ENCODE assay signal across 8 mouse cellular contexts in the genomic region with DNA sequence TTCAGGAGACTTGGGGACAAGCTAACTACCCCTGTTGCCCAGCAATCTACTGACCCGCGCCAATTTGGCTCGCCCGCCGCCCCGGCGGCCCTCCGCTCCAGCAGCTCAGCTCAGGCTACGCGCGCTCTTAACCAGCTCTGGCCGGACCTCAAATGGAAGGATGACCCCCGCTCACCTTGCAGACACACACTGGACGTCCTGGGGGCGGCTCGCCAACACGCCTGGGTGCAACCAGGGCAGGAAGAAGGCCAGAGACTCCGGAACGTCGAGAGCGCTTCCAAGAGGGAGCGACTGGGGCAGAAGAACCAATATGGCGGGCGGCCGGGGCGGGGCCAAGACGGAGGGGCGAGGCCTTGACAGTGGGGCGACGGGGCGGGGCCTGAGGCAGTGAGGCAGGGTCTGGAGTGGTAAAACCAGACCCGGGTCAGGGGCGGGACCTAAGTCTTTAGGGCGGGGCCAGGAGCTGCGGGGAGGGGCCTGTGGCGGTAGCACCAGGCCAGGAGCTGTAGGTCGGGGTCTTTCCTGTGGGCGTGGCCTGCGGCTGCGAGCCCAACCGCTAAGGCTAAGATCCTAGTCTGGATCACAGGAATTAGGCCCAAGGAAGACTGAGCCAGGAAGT. TPM values are rescaled to one million over a fixed set of nuclear protein-coding genes. Genes with fewer than 3 reads are reported as not detected.
A peak's percentile ranks its signal among the peaks of the same experiment; 100 is the strongest.
DNase-seq lines count a peak whose midpoint lies in the region; ATAC-seq and TF ChIP-seq lines count a peak whose summit lies in the region.

A gene (minus strand): TSS at position 503 of the 619 bp plus-strand sequence.

- DNase-seq in forebrain, embryonic 14.5 days (ENCODE audit: low spot score): peak; percentile 92
- DNase-seq in heart, postnatal 14 days: peak; percentile 91 to 92
- DNase-seq in layer of hippocampus, adult 18-20 months (ENCODE audit: low spot score in 2 of 2): peak; percentile 78 to 86
- DNase-seq in lung, adult 2 months: peak; percentile 86
- peak; percentile 89 to 90 for DNase-seq in thymus, adult 18-20 months

- peaks cover 14% of the 10 kb centered on the region for H3K36me3 ChIP-seq in ES-Bruce4 (ENCODE audit: control insufficient read depth, insufficient read depth, low read length, poor library complexity, severe bottlenecking)
- no peaks in the 10 kb centered on the region for H3K36me3 ChIP-seq in forebrain, embryonic 14.5 days (ENCODE audit: control insufficient read depth, insufficient read depth, low read length)

- no peak within 1 kb of the TSS; the same call in 1 of the 2 replicates for H3K27ac ChIP-seq in ES-Bruce4 (ENCODE audit: insufficient read depth, low read length)
- peak within 1 kb of the TSS; percentile 56; the same call in 1 of the 2 replicates for H3K27ac ChIP-seq in forebrain, embryonic 14.5 days (ENCODE audit: low read depth, low read length)

- TF ChIP-seq CTCF in ES-Bruce4 (IDR thresholded peaks at IDR 0.05; ENCODE audit: low read depth, low read length): no peak
- no peak for TF ChIP-seq CTCF in lung, adult 2 months (IDR thresholded peaks at IDR 0.05; ENCODE audit: insufficient read depth, low read length)

- TF ChIP-seq EP300 in ES-Bruce4 (IDR thresholded peaks at IDR 0.05; ENCODE audit: insufficient read depth, low read depth, low read length): no peak

- 35% methylated on average over 41 of the region's 41 CpGs for WGBS in forebrain, embryonic 14.5 days
- 31% methylated on average over 41 of the region's 41 CpGs for WGBS in lung, adult 2 months

- H3K4me2 ChIP-seq in forebrain, embryonic 14.5 days (ENCODE audit: low read length): peak within 1 kb of the TSS; percentile 58

- peak within 1 kb of the TSS; percentile 99 for H3K4me3 ChIP-seq in ES-Bruce4 (ENCODE audit: low read depth, low read length)
- peak within 1 kb of the TSS; percentile 50 for H3K4me3 ChIP-seq in forebrain, embryonic 14.5 days (ENCODE audit: low read depth, low read length)
- peak within 1 kb of the TSS; percentile 98 for H3K4me3 ChIP-seq in lung, adult 2 months (replicated peaks; ENCODE audit: extremely low read depth, low read depth, low read length)

- TF ChIP-seq POLR2A in ES-Bruce4 (IDR thresholded peaks at IDR 0.05; ENCODE audit: insufficient read depth, low read length): no peak
- peak; percentile 51; the same call in 1 of the 2 replicates for TF ChIP-seq POLR2A in lung, adult 2 months (IDR thresholded peaks at IDR 0.05; ENCODE audit: borderline replicate concordance, extremely low read depth, low read depth, low read length)

- peak; percentile 93 for ATAC-seq in cerebellum, adult (ENCODE audit: insufficient number of reproducible peaks, low FRiP score, low TSS enrichment)
- ATAC-seq in forebrain, embryonic 14.5 days: peak; percentile 97
- peak; percentile 99 for ATAC-seq in neutrophil, adult 5-6 weeks (ENCODE audit: extremely low read depth, insufficient number of reproducible peaks, low FRiP score, poor library complexity, severe bottlenecking)

- peak within 1 kb of the TSS; percentile 78 for H3K9ac ChIP-seq in ES-Bruce4 (ENCODE audit: low read depth, poor library complexity, severe bottlenecking)
- peak within 1 kb of the TSS; percentile 61 for H3K9ac ChIP-seq in forebrain, embryonic 14.5 days (ENCODE audit: low read length)

- no peaks in the 10 kb centered on the region for H3K9me3 ChIP-seq in ES-Bruce4 (replicated peaks; ENCODE audit: control insufficient read depth, insufficient read depth, low read length, poor library complexity, severe bottlenecking)
- no peaks in the 10 kb centered on the region for H3K9me3 ChIP-seq in forebrain, embryonic 14.5 days (replicated peaks; ENCODE audit: control insufficient read depth, low read length)

- intact Hi-C loops in heart, postnatal 14 days (cut with DNase I): no loop called here

- H3K27me3 ChIP-seq in ES-Bruce4 (ENCODE audit: control insufficient read depth, insufficient read depth, low read length, poor library complexity, severe bottlenecking): no peaks in the 10 kb centered on the region
- no peaks in the 10 kb centered on the region for H3K27me3 ChIP-seq in forebrain, embryonic 14.5 days (replicated peaks; ENCODE audit: control insufficient read depth, insufficient read depth, low read length)

- H3K4me1 ChIP-seq in ES-Bruce4 (ENCODE audit: control insufficient read depth, insufficient read depth, low read length): peaks cover 3% of the 10 kb centered on the region
- no peaks in the 10 kb centered on the region for H3K4me1 ChIP-seq in forebrain, embryonic 14.5 days (ENCODE audit: control insufficient read depth, insufficient read depth, low read length)
- no peaks in the 10 kb centered on the region; the same call in 1 of the 2 replicates for H3K4me1 ChIP-seq in lung, adult 2 months (ENCODE audit: control insufficient read depth, insufficient read depth, low read length)

RNA-seq across cellular contexts. Expression of the gene that starts here (rescaled TPM):
- polyA plus RNA-seq in ES-Bruce4 (2011; ENCODE audit: insufficient read depth, insufficient read length, low read depth, missing spikeins): 74.9 and 75.8 TPM in 2 replicates
- 50.4 and 52.7 TPM in 2 replicates for polyA plus RNA-seq in forebrain, embryonic 14.5 days (2014; fragmentation: Nextera tagmentation; extraction: Ambion mirVana)
- 10 to 100 TPM; 21.1 to 26.0 TPM for total RNA-seq in heart, postnatal 14 days (2021)
- total RNA-seq in layer of hippocampus, adult 18-20 months (2021): 10 to 100 TPM; 36.5 to 39.0 TPM
- polyA plus RNA-seq in lung, adult 2 months (2012; rRNA removed): 6.1 and 10.3 TPM in 2 replicates
- 38.1 and 38.6 TPM in 2 replicates for total RNA-seq in neutrophil, adult 5-6 weeks (2017)
